In genomic region chr8:71580201-71580600, GRCm38 (mm10) we compare ENCODE assay signal across 15 mouse cellular contexts. TPM values are rescaled to one million over a fixed set of nuclear protein-coding genes. Genes with fewer than 3 reads are reported as not detected.
A peak's percentile ranks its signal among the peaks of the same experiment; 100 is the strongest.
DNase-seq lines count a peak whose midpoint lies in the region; ATAC-seq and TF ChIP-seq lines count a peak whose summit lies in the region.
"Had no signal": no experiment of that assay in that cellular context is flagged by ENCODE, and none has a peak within 500 bp of the region (broad histone marks: within the 10 kb centered on the region; RNA-seq: fewer than 3 reads in every experiment).

No protein-coding gene starts in this region.

- no peak for ATAC-seq in megakaryocyte, adult 5-6 weeks (ENCODE audit: poor library complexity, severe bottlenecking)

- H3K9me3 ChIP-seq in megakaryocyte, embryonic 14.5 days = no peaks in the 10 kb centered on the region
- no peaks in the 10 kb centered on the region for H3K9me3 ChIP-seq in E14TG2a.4 (ENCODE audit: low read length)

- H3K36me3 ChIP-seq in megakaryocyte, embryonic 14.5 days (replicated peaks; ENCODE audit: low read length) = peaks cover 22% of the 10 kb centered on the region
- H3K36me3 ChIP-seq in E14TG2a.4 (ENCODE audit: insufficient read depth, low read length) = peaks cover 23% of the 10 kb centered on the region
- H3K36me3 ChIP-seq in macrophage (ENCODE audit: inconsistent target) = peaks cover 20% of the 10 kb centered on the region; the same call in 1 of the 2 replicates

- peaks cover 71% of the 10 kb centered on the region for H3K4me1 ChIP-seq in megakaryocyte, embryonic 14.5 days
- H3K4me1 ChIP-seq in E14TG2a.4 (replicated peaks; ENCODE audit: low read depth, low read length) = peaks cover 56% of the 10 kb centered on the region

- WGBS in macrophage (ENCODE audit: missing documents) = 57% methylated on average over 8 of the region's 9 CpGs

- H3K27me3 ChIP-seq in megakaryocyte, embryonic 14.5 days (replicated peaks) = peaks cover 9% of the 10 kb centered on the region
- peaks cover 24% of the 10 kb centered on the region for H3K27me3 ChIP-seq in E14TG2a.4 (ENCODE audit: insufficient read depth, low read length)

- peaks cover 76% of the 10 kb centered on the region for H3K79me2 ChIP-seq in macrophage (ENCODE audit: inconsistent target)

- H3K4me3 ChIP-seq in megakaryocyte, embryonic 14.5 days (replicated peaks) = peak overlapping the region; percentile 75
- peak overlapping the region; percentile 73 for H3K4me3 ChIP-seq in E14TG2a.4 (replicated peaks; ENCODE audit: low read length)
- H3K4me3 ChIP-seq in macrophage (ENCODE audit: inconsistent target) = peak overlapping the region; percentile 45

- peak; percentile 58 for DNase-seq in Muller cell, postnatal 12 days (ENCODE audit: inconsistent ontology term)
- DNase-seq in kidney, postnatal 10 days = no peak
- DNase-seq in cerebellum, adult 18-20 months = no peak
- DNase-seq: cerebellum, adult 11 months; kidney, adult 2 months; right cerebral cortex, postnatal 25 days had no signal

- H3K27ac ChIP-seq in macrophage = peak overlapping the region; percentile 99
- H3K27ac ChIP-seq: liver, embryonic 14.5 days had no signal

- TF ChIP-seq CTCF in E14TG2a.4 (conservative IDR thresholded peaks at IDR 0.05; ENCODE audit: low read length) = no peak

RNA-seq across cellular contexts. Expression of gene Slc27a1, which starts 11.5 kb away (rescaled TPM):
- 1.8 and 16.4 TPM in 2 replicates for polyA plus RNA-seq in megakaryocyte, embryonic 14.5 days (2012; ENCODE audit: insufficient read depth, low replicate concordance)
- total RNA-seq in megakaryocyte, adult 5-6 weeks (2015) = 1.5 and 2.0 TPM in 2 replicates
- total RNA-seq in megakaryocyte, adult 5-6 weeks (2017) = 2.8 and 3.9 TPM in 2 replicates
- total RNA-seq in macrophage (2018; cell fraction: chromatin; rRNA removed) = 100 to 1,000 TPM in 25 of 26 experiments, 10 to 100 TPM in 1; 92.0 to 343 (median 227) TPM
- 10 to 100 TPM; 55.5 to 94.2 (median 79.8) TPM for total RNA-seq in macrophage (2018; cell fraction: cytosol; rRNA removed)
- 100 to 1,000 TPM; 122 to 340 (median 210) TPM for total RNA-seq in macrophage (2018; cell fraction: nucleus; rRNA removed)
- polyA plus RNA-seq in macrophage (2018) = 59.7 to 109 TPM (median 64.8 TPM) in 3 replicates

RNA-seq across cellular contexts. Expression of gene Pgls, which starts 11.8 kb away (rescaled TPM):
- polyA plus RNA-seq in megakaryocyte, embryonic 14.5 days (2012; ENCODE audit: insufficient read depth, low replicate concordance) = 330 and 634 TPM in 2 replicates
- 65.1 and 73.6 TPM in 2 replicates for total RNA-seq in megakaryocyte, adult 5-6 weeks (2015)
- 50.5 and 78.3 TPM in 2 replicates for total RNA-seq in megakaryocyte, adult 5-6 weeks (2017)
- 10 to 100 TPM in 25 of 26 experiments, 1 to 10 TPM in 1; 9.5 to 56.2 (median 28.0) TPM for total RNA-seq in macrophage (2018; cell fraction: chromatin; rRNA removed)
- 100 to 1,000 TPM in 7 of 26 experiments, 10 to 100 TPM in 19; 56.4 to 132 (median 79.7) TPM for total RNA-seq in macrophage (2018; cell fraction: cytosol; rRNA removed)
- total RNA-seq in macrophage (2018; cell fraction: nucleus; rRNA removed) = 10 to 100 TPM; 17.1 to 75.6 (median 30.6) TPM
- 36.7 to 133 TPM (median 114 TPM) in 3 replicates for polyA plus RNA-seq in macrophage (2018)

RNA-seq across cellular contexts. Expression of gene Nxnl1, which starts 13.8 kb away (rescaled TPM):
- not detected in 2 replicates for polyA plus RNA-seq in megakaryocyte, embryonic 14.5 days (2012; ENCODE audit: insufficient read depth, low replicate concordance)
- not detected in 2 replicates for total RNA-seq in megakaryocyte, adult 5-6 weeks (2015)
- total RNA-seq in megakaryocyte, adult 5-6 weeks (2017) = 0.11 TPM in 1 of 2 replicates, not detected in the other
- total RNA-seq in macrophage (2018; cell fraction: chromatin; rRNA removed) = not detected
- total RNA-seq in macrophage (2018; cell fraction: cytosol; rRNA removed) = under 1 TPM in 1 of 26 experiments, not detected in 25; 0.07 TPM
- not detected for total RNA-seq in macrophage (2018; cell fraction: nucleus; rRNA removed)
- polyA plus RNA-seq in macrophage (2018) = not detected in 3 replicates
- total RNA-seq: megakaryocyte progenitor cell, adult 5-6 weeks; neutrophil, adult 5-6 weeks had no signal
- polyA plus RNA-seq: stomach, embryonic 14.5 days had no signal

RNA-seq across cellular contexts. Expression of gene Fam129c, which starts 17.2 kb away (rescaled TPM):
- 2.5 and 27.1 TPM in 2 replicates for polyA plus RNA-seq in megakaryocyte, embryonic 14.5 days (2012; ENCODE audit: insufficient read depth, low replicate concordance)
- total RNA-seq in megakaryocyte, adult 5-6 weeks (2015) = 4.6 and 4.8 TPM in 2 replicates
- 3.6 and 8.6 TPM in 2 replicates for total RNA-seq in megakaryocyte, adult 5-6 weeks (2017)
- total RNA-seq in macrophage (2018; cell fraction: chromatin; rRNA removed) = 10 to 100 TPM in 15 of 26 experiments, 1 to 10 TPM in 11; 2.8 to 17.8 (median 10.5) TPM
- 1 to 10 TPM in 3 of 26 experiments, under 1 TPM in 23; 0.14 to 1.3 (median 0.45) TPM for total RNA-seq in macrophage (2018; cell fraction: cytosol; rRNA removed)
- total RNA-seq in macrophage (2018; cell fraction: nucleus; rRNA removed) = 10 to 100 TPM in 2 of 26 experiments, 1 to 10 TPM in 24; 1.7 to 14.1 (median 5.6) TPM
- polyA plus RNA-seq in macrophage (2018) = 0.53 to 1.2 TPM (median 0.94 TPM) in 3 replicates

RNA-seq across cellular contexts. Expression of gene Tmem221, which starts 21.5 kb away (rescaled TPM):
- 1.3 TPM in 1 of 2 replicates, not detected in the other for polyA plus RNA-seq in megakaryocyte, embryonic 14.5 days (2012; ENCODE audit: insufficient read depth, low replicate concordance)
- 1.7 and 1.8 TPM in 2 replicates for total RNA-seq in megakaryocyte, adult 5-6 weeks (2015)
- 0.57 and 0.99 TPM in 2 replicates for total RNA-seq in megakaryocyte, adult 5-6 weeks (2017)
- total RNA-seq in macrophage (2018; cell fraction: chromatin; rRNA removed) = 1 to 10 TPM in 10 of 26 experiments, under 1 TPM in 9, not detected in 7; 0.58 to 2.4 (median 1.0) TPM
- 10 to 100 TPM in 4 of 26 experiments, 1 to 10 TPM in 22; 5.0 to 13.4 (median 8.5) TPM for total RNA-seq in macrophage (2018; cell fraction: cytosol; rRNA removed)
- 10 to 100 TPM in 3 of 26 experiments, 1 to 10 TPM in 23; 1.8 to 11.6 (median 6.1) TPM for total RNA-seq in macrophage (2018; cell fraction: nucleus; rRNA removed)
- 3.2 to 9.9 TPM (median 8.7 TPM) in 3 replicates for polyA plus RNA-seq in macrophage (2018)
- total RNA-seq: left cerebral cortex, postnatal 36 days; megakaryocyte progenitor cell, adult 5-6 weeks had no signal
